Mouse (Mus musculus) lung, embryonic 15.5 days (tissue): Measurements from ENCODE around the gene Fndc1. TPM values are rescaled to one million over a fixed set of nuclear protein-coding genes. Genes with fewer than 3 reads are reported as not detected.
A peak's percentile ranks its signal among the peaks of the same experiment; 100 is the strongest.

ENCODE experiments used
- ATAC-seq: fragments of 200-750 bp; cut with Nextera tagmentation; 2 replicates; pipeline ENCODE4 v1.8.0; 2017; ENCODE audit warnings: moderate number of reproducible peaks, borderline replicate concordance; ENCODE audit not compliant: low FRiP score, low TSS enrichment; ENCODE audit errors: extremely low read depth
- H3K27ac ChIP-seq: fragments of 300-500 bp; sonication (generic); 2 replicates; pipeline ENCODE4 v1.5.1; 2015; ENCODE audit warnings: moderate library complexity, mild to moderate bottlenecking, inconsistent platforms
- H3K27me3 ChIP-seq: fragments of 300-500 bp; sonication (generic); 2 replicates; pipeline ENCODE4 v1.6.1; 2015; ENCODE audit warnings: inconsistent platforms
- H3K36me3 ChIP-seq: fragments of 300-500 bp; sonication (generic); 2 replicates; pipeline ENCODE4 v1.6.1; 2015; ENCODE audit warnings: inconsistent platforms
- H3K4me1 ChIP-seq: fragments of 300-500 bp; sonication (generic); 2 replicates; pipeline ENCODE4 v1.6.1; 2015; ENCODE audit warnings: inconsistent platforms
- H3K4me2 ChIP-seq: fragments of 300-500 bp; sonication (generic); 2 replicates; pipeline ENCODE4 v1.6.1; 2015; ENCODE audit warnings: inconsistent platforms, mild to moderate bottlenecking, moderate library complexity
- H3K4me3 ChIP-seq: fragments of 300-500 bp; sonication (generic); 2 replicates; pipeline ENCODE4 v1.5.1; 2015; ENCODE audit warnings: mild to moderate bottlenecking, inconsistent platforms
- H3K9ac ChIP-seq: fragments of 300-500 bp; sonication (generic); 2 replicates; pipeline ENCODE4 v1.6.1; 2015; ENCODE audit warnings: inconsistent platforms
- H3K9me3 ChIP-seq: fragments of 300-500 bp; sonication (generic); 2 replicates; pipeline ENCODE4 v1.6.1; 2016; ENCODE audit warnings: inconsistent platforms
- WGBS: fragments of 180-500 bp; shearing (Covaris S2); methylation state at CpG from one replicate; pipeline ENCODE4 v1.1.7; 2015; 5-methylcytosine and 5-hydroxymethylcytosine counted together
- polyA plus RNA-seq: library from polyadenylated mRNA; unstranded; fragments of >200 nt; fragmentation: Nextera tagmentation; extraction: Ambion mirVana; gene quantifications from 2 replicates; pipeline ENCODE4 v1.2.1, GENCODE M21; 2015

The Fndc1 gene
- polyA plus RNA-seq, 1 experiment from 2014 or later: 48.6 TPM

DNA sequence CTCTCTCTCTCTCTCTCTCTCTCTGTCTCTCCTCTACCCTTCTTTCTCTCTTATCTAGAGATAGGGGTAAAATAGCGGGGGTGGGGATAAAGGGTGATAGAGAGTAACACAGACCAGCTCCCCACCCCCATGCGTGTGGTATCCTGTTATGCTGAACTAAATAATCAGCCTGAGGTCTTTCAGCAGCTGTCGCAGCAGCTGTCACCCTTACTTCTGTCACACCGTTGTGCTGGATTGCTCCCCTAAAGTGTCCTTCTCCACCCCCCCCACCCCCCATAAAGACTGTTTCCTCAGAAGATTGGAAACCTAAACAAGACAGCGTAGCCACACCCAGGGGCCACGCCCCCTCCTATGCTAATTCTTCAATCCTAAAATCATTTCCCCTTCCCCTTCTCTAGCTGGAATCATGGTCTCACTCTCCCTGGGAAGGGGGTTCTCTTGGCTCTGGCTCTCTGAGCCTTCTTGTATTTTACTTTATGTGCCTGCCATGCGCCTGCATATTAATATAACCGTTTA, 33.8 kb upstream of the Fndc1 start:
- no peak overlapping the region for H3K27ac ChIP-seq
- no peak overlapping the region for H3K4me2 ChIP-seq
- 40% methylated on average over 8 of the region's 8 CpGs for WGBS
- no peak overlapping the region for H3K4me3 ChIP-seq
- no peak overlapping the region for H3K9ac ChIP-seq
- H3K4me1 ChIP-seq: no peaks in the 10 kb centered on the region
- no peaks in the 10 kb centered on the region for H3K9me3 ChIP-seq
- H3K27me3 ChIP-seq: no peaks in the 10 kb centered on the region
- ATAC-seq: no peak
- H3K36me3 ChIP-seq: no peaks in the 10 kb centered on the region

GRCm38 (mm10) chr17:7857658-7858057, 30.6 kb upstream of the Fndc1 start:
- no peak overlapping the region for H3K4me2 ChIP-seq
- no peaks in the 10 kb centered on the region for H3K36me3 ChIP-seq
- no peak overlapping the region for H3K9ac ChIP-seq
- 76% methylated on average over 6 of the region's 6 CpGs for WGBS
- no peaks in the 10 kb centered on the region for H3K9me3 ChIP-seq
- peaks cover 2% of the 10 kb centered on the region; the same call in 1 of the 2 replicates for H3K4me1 ChIP-seq
- no peaks in the 10 kb centered on the region for H3K27me3 ChIP-seq
- ATAC-seq: no peak
- H3K27ac ChIP-seq: no peak overlapping the region
- H3K4me3 ChIP-seq: no peak overlapping the region

DNA sequence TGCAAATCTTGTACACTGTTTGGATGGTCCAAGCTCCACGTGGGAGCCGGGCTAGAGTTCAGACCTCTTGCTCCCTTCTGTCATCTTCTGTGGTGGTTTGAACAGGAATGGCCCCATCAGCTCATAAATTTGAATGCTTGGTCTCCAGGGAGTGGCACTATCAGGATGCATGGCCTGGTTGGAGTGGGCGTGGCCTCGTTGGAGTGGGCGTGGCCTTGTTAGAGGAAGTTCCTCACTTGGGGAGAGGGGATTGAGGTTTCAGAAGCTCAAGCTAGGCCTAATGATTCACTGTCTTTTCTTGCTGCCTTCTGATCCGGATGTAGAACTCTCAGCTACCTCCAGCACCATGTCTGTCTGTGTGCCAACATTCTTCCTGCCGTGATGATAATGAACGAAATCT, 28.7 kb upstream of the Fndc1 start:
- H3K4me3 ChIP-seq: no peak overlapping the region
- H3K36me3 ChIP-seq: no peaks in the 10 kb centered on the region
- no peaks in the 10 kb centered on the region for H3K27me3 ChIP-seq
- no peak overlapping the region for H3K4me2 ChIP-seq
- 64% methylated on average over 8 of the region's 8 CpGs for WGBS
- no peaks in the 10 kb centered on the region for H3K9me3 ChIP-seq
- ATAC-seq: no peak
- H3K4me1 ChIP-seq: peaks cover 8% of the 10 kb centered on the region; the same call in 1 of the 2 replicates
- H3K9ac ChIP-seq: no peak overlapping the region
- H3K27ac ChIP-seq: no peak overlapping the region

DNA sequence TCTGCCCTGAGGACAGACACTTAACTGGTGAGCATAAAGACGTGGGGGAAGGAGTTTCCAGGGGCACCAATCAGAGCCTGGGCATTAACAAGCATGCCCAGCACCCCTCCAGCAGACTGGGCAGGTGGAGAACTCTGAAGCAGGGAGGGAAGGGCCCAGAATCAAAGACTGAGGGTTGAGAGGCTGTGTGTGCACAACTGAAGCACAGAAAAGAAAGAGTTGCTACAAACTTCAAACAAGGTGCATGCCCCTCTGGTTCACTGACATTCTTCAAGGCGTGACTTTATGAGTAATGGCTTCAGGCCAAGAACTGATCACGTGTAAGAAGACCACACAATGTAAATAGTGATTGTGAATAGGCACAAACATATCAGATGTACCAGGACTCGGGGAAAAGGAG, 24.9 kb upstream of the Fndc1 start:
- Histone ChIP-seq H3K9me3 (no peaks in the 10 kb centered on the region), H3K4me1 (peaks cover 8% of the 10 kb centered on the region; the same call in 1 of the 2 replicates), H3K4me3 (no peak overlapping the region), H3K4me2 (no peak overlapping the region), H3K9ac (no peak overlapping the region), H3K36me3 (no peaks in the 10 kb centered on the region), H3K27ac (peak overlapping the region; percentile 72), H3K27me3 (no peaks in the 10 kb centered on the region)
- peak; percentile 77; the same call in 1 of the 2 replicates for ATAC-seq
- 13% methylated on average over 4 of the region's 4 CpGs for WGBS

DNA sequence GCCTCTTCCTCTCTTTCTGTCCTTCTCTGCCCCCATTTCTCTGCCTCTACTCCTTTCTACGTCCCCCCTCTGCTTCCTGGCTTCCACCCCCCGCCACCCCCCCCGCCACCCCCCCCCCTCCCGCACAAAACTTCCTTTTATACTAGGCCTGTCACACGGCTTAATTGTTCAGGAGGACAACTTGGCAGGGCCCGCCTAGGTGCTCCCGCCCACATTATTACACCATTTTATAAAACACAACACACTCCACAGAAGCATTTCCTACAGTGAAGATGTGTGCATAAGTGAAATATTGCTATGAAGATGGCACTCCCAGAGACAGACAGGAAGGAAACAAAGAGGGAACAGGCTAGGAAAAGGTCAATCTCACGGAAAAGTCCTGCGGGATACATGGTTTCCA, 24.4 kb upstream of the Fndc1 start:
- H3K4me2 ChIP-seq: no peak overlapping the region
- no peaks in the 10 kb centered on the region for H3K36me3 ChIP-seq
- no peak overlapping the region for H3K9ac ChIP-seq
- no peaks in the 10 kb centered on the region for H3K27me3 ChIP-seq
- no peak overlapping the region for H3K4me3 ChIP-seq
- ATAC-seq: 0 out of 2 replicates have a peak, but pooled peaks have one; percentile 2
- H3K4me1 ChIP-seq: peaks cover 8% of the 10 kb centered on the region; the same call in 1 of the 2 replicates
- H3K9me3 ChIP-seq: no peaks in the 10 kb centered on the region
- peak overlapping the region; percentile 72 for H3K27ac ChIP-seq
- WGBS: 38% methylated on average over 8 of the region's 9 CpGs

DNA sequence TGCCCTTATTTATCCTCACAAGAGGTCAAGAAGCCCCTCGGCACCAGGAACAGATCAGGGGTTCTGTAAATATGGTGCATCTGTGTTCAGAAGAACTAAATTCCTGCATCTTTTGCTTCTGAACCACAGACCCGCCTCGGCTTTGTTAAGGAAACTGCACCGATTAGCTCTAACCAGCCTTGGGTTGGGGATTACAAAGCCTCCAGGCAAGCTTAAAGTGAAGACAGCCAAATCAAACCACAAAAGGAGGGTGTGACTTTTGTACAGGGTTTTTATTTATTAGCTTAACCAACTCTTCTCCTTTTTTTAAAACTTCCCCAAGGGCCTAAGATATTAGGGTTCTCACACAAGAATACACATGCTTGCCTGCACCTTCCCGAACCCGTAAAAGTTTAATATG, 23.1 kb upstream of the Fndc1 start:
- ATAC-seq: no peak
- H3K36me3 ChIP-seq: no peaks in the 10 kb centered on the region
- H3K4me2 ChIP-seq: no peak overlapping the region
- no peaks in the 10 kb centered on the region for H3K27me3 ChIP-seq
- peaks cover 8% of the 10 kb centered on the region; the same call in 1 of the 2 replicates for H3K4me1 ChIP-seq
- no peak overlapping the region for H3K4me3 ChIP-seq
- H3K9ac ChIP-seq: no peak overlapping the region
- no peaks in the 10 kb centered on the region for H3K9me3 ChIP-seq
- WGBS: 76% methylated on average over 6 of the region's 6 CpGs
- no peak overlapping the region for H3K27ac ChIP-seq

GRCm38 (mm10) chr17:7840505-7841290, 13.6 kb upstream of the Fndc1 start:
- Histone ChIP-seq H3K27ac (no peak overlapping the region), H3K9me3 (no peaks in the 10 kb centered on the region), H3K27me3 (no peaks in the 10 kb centered on the region), H3K4me1 (0 out of 2 replicates have a peak, but pooled peaks cover 7% of the 10 kb centered on the region), H3K4me2 (no peak overlapping the region), H3K9ac (no peak overlapping the region), H3K36me3 (no peaks in the 10 kb centered on the region), H3K4me3 (no peak overlapping the region)
- 57% methylated on average over 12 of the region's 12 CpGs for WGBS
- ATAC-seq: no peak

GRCm38 (mm10) chr17:7827586-7827985, 484 bp upstream of the Fndc1 start:
- WGBS: 12% methylated on average over 16 of the region's 16 CpGs
- Histone ChIP-seq H3K4me3 (peak overlapping the region; percentile 59), H3K4me1 (peaks cover 26% of the 10 kb centered on the region), H3K4me2 (peak overlapping the region; percentile 98), H3K27ac (no peak overlapping the region), H3K9me3 (no peaks in the 10 kb centered on the region), H3K9ac (peak overlapping the region; percentile 61), H3K27me3 (peaks cover 31% of the 10 kb centered on the region), H3K36me3 (no peaks in the 10 kb centered on the region)
- ATAC-seq: no peak; the same call in 1 of the 2 replicates

DNA sequence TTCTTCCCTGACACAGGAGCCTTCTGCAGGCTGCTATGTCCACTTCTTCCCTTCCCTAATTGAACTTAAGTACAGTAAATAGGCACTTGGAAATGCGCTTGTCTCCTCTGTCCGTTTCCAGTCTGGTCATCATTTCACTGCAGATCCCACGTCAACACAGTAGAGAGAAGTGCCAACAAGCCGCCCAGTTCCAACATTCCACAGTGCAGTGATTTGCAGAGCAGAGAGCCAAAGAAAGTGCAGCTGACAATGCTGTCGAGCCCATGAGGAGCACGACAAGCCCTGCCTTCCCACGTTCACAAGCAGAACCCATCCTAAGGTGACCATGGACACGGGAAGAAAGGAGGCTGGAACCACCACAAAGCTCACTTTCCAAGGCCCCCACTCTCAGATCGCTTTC, 1.7 kb downstream of the Fndc1 start:
- H3K36me3 ChIP-seq: no peaks in the 10 kb centered on the region
- 0 out of 2 replicates have a peak, but pooled peaks have one; percentile 28 for ATAC-seq
- H3K9ac ChIP-seq: no peak overlapping the region
- 24% methylated on average over 9 of the region's 9 CpGs for WGBS
- H3K9me3 ChIP-seq: no peaks in the 10 kb centered on the region
- H3K4me3 ChIP-seq: peak overlapping the region; percentile 10; the same call in 1 of the 2 replicates
- peak overlapping the region; percentile 98 for H3K4me2 ChIP-seq
- peaks cover 26% of the 10 kb centered on the region for H3K4me1 ChIP-seq
- H3K27ac ChIP-seq: no peak overlapping the region
- H3K27me3 ChIP-seq: peaks cover 31% of the 10 kb centered on the region

DNA sequence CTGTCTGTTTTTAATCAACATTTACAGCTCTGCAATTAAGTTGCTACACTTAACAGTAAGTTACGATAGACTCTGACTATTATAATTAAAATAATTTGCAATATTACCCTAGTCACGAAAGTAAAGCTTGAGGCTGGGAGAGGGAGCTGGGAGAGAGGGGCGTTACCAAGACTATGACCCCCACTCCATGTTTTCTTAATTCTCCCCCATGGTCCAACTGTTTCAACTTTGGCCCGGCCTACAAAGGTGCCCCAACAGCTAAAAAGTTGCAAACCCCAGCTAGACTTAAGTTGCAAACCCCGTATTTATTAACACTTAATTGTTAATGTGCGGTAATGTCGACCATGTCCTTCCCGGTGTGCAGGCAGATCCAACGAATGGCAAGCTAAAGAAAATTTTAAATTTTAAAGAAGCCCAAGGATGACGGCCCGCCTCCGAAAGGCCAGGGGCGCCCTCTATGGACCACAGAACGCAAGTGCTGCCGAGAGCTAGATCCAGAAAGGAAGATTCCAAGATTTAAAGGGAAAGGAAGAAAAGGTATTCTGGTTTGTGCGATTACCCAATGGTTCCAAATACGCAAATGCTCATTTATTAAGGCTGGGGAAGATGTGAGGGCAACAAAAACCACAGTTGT, 5.4 kb downstream of the Fndc1 start:
- 29% methylated on average over 17 of the region's 17 CpGs for WGBS

DNA sequence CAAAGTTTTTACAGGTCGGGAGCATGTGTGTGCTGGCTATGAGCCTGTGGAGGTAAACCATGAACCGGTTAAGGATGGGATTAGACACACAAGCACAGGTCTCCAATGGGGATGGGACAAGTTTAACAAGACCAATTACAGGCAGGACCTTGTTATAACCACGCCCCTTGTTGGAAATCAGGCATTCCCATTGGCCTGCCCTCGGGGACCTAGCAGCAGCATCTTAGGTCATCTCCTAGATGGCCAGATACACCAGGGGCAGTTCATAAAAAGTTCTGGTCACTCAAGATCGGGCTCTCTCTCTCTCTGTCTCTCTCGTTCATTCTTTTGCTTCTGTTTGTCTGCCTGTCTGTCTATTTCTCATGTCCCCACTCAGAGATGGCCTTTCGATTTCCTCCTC, 6.9 kb downstream of the Fndc1 start:
- H3K4me1 ChIP-seq: peaks cover 10% of the 10 kb centered on the region
- H3K27me3 ChIP-seq: no peaks in the 10 kb centered on the region
- H3K27ac ChIP-seq: no peak overlapping the region
- ATAC-seq: no peak
- H3K36me3 ChIP-seq: no peaks in the 10 kb centered on the region
- 87% methylated on average over 7 of the region's 7 CpGs for WGBS
- no peak overlapping the region for H3K4me3 ChIP-seq
- H3K9ac ChIP-seq: no peak overlapping the region
- no peak overlapping the region for H3K4me2 ChIP-seq
- no peaks in the 10 kb centered on the region for H3K9me3 ChIP-seq

More for the DNA sequence above, 5.4 kb downstream of the Fndc1 start:
- H3K27me3 ChIP-seq: peaks cover 10% of the 10 kb centered on the region
- H3K4me3 ChIP-seq: no peak overlapping the region
- peaks cover 23% of the 10 kb centered on the region for H3K4me1 ChIP-seq
- H3K4me2 ChIP-seq: no peak overlapping the region
- H3K27ac ChIP-seq: no peak overlapping the region
- H3K9me3 ChIP-seq: no peaks in the 10 kb centered on the region
- H3K36me3 ChIP-seq: no peaks in the 10 kb centered on the region
- H3K9ac ChIP-seq: no peak overlapping the region
- no peak for ATAC-seq

- Histone ChIP-seq H3K27me3 (no peaks in the 10 kb centered on the region), H3K4me1 (peaks cover 7% of the 10 kb centered on the region; the same call in 1 of the 2 replicates), H3K4me3 (no peak overlapping the region), H3K36me3 (no peaks in the 10 kb centered on the region), H3K9ac (no peak overlapping the region), H3K9me3 (no peaks in the 10 kb centered on the region), H3K27ac (no peak overlapping the region), H3K4me2 (no peak overlapping the region)
- ATAC-seq: no peak
- 83% methylated on average over 2 of the region's 2 CpGs for WGBS
Measured at GRCm38 (mm10) chr17:7816602-7817001, 10.5 kb downstream of the Fndc1 start.
